Mouse (Mus musculus): ENCODE measurements around the gene Olfr1328.
A peak's percentile ranks its signal among the peaks of the same experiment; 100 is the strongest.
"Not testable (repeated sequence)": the region's sequence is repeated elsewhere in the genome, so short reads cannot be mapped to it uniquely, and the experiment has no call there.

Olfr1328 gene

DNA sequence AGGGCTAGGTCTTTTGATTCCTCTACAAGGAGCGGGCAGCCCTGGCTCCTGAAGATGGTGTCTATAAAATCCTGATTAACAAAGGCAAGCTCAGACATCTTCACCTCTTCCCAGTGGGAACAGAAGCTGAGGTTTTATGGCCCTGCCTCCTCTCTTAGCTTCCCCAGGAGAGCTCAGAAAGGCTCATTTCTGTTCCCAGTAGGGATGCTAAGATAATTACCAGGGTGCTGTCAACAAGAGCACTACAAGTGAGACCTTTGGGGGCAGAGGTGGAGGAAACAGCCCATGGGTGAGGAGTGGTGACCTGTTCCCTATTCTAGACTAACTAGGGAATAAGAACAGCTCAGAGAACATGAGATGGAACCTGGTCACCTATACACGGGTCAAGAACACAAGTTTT is at the start of gene Olfr1328:
Olfr1328 (minus strand) TSS at position 101 of the 400 bp plus-strand sequence.
- DNase-seq (ENCODE audit: low spot score in 2 of 2) = no peak

GRCm38 (mm10) chr4:118985291-118985690 is 46.9 kb upstream of the Olfr1328 start:
- DNase-seq (ENCODE audit: low spot score in 2 of 2) = no peak

- DNase-seq (ENCODE audit: low spot score in 2 of 2) = no peak
Measured at GRCm38 (mm10) chr4:118973281-118973680, 34.9 kb upstream of the Olfr1328 start.

DNA sequence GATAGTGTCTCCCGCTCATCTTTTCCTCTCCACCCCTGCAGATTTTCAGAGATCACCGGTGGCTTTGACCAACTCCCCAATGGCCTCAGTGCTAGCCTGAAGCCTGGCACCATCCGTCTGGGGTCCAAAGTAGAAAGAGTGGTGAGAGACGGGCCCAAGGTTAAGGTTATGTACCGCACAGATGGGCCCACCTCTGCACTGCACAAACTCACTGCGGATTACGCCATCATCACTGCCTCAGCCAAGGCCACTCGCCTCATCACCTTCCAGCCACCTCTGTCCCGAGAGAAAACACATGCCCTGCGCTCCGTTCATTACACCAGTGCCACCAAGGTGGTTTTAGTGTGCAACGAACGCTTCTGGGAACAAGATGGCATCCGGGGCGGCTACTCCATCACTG is 29.3 kb upstream of the Olfr1328 start:
- no peak for DNase-seq (ENCODE audit: low spot score in 2 of 2)

DNA sequence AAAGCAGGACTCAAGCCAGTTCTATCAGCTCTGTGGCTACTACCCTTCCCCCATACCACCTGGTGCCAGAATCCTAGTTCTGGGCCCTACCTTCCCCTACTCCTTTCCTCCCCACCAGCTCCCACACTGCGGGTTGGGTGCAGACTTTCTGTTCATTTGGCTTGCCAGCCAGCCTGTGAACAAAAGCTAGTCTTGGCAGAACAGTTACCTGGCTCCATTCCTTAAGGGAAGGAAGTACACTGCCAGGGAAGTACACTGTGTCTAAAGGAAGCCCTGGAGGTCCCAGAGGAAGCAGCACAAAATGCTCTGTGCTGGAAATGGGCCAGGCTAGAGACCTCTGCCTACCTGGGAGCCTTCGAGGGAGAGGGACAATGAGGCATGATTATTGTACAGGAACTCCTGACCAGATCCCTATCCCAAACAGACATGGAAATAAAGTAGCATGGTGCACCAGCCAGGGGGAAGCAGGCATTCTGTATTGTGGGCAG is 22.8 kb upstream of the Olfr1328 start, which contains the start of gene Lao1:
Lao1 (plus strand) TSS at position 438 of the 488 bp plus-strand sequence.
- DNase-seq (ENCODE audit: low spot score in 2 of 2) = peak; percentile 5

DNA sequence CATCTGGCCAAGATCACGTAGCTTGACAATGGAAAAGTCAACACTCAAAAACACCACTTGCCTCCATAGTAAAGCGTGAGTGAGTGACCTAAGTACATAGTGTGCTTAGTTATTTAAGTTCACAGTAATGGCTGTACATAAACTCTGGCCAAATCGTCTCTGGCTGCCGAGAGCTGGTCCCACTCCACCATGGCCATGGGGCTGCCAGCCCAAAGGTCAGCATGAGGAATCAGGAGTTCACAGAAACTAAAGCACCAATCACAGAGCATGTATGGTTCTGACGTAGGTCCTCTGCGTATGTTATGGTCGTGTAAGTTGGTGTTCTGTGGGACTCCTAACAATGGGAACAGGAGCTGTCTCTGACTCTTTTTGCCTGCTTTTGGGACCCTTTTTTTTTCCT is 20.4 kb upstream of the Olfr1328 start:
- DNase-seq (ENCODE audit: low spot score in 2 of 2) = no peak

DNA sequence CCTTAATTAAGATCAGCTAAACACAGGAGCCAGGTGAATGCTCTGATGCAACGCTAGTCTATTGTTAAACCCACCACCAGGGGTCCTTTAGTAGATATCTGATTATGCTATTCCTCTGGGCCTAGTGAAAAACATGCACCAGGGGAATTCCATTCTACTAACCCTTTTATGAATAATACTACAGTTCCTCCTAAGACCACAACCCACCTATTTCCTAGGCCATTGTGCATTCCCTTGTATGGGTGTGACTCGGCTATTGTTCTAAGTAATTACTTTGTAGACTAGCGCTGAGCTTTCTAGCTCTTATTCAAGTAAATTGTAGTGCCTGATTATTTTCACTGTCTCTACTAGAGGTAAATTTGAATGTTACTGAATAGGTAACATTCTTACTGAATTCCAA is 7.1 kb downstream of the Olfr1328 start:
- not testable (repeated sequence) for DNase-seq (ENCODE audit: low spot score in 2 of 2)

- not testable (repeated sequence) for DNase-seq (ENCODE audit: low spot score in 2 of 2)
Measured at GRCm38 (mm10) chr4:118917365-118917764, 21.0 kb downstream of the Olfr1328 start, which contains the start of gene Olfr1329. Gene Olfr1329 (minus strand): TSS chr4:118917465.

DNA sequence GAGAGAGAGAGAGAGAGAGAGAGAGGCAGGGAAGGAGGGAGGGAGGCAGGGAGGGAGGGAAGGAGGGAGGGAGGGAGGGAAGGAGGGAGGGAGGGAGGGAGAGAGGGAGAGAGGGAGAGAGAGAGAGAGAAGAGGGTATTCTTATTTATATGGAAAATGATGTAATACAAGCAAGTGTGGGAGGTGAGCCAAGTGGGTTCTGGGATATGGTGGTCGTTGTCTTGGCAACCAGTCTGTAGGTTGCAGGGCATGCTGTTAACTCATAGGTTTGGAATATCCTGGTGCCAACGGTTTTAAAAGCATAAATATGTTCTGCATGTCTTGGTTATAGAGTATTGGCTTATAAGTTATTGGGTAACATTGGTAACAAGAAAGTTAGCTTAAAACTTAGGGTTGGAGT is 36.4 kb downstream of the Olfr1328 start:
- no peak for DNase-seq (ENCODE audit: low spot score in 2 of 2)

GRCm38 (mm10) chr4:118888297-118888696 is 50.1 kb downstream of the Olfr1328 start, which contains the start of gene Olfr1330:
Gene Olfr1330 (plus strand): TSS chr4:118888597.
- no peak for DNase-seq (ENCODE audit: low spot score in 2 of 2)

Data from right cerebral cortex, adult 2 months (tissue).